Mouse (Mus musculus) heart, postnatal 0 days (tissue): ENCODE data around the gene Src.

Experiments used
- CTCF ChIP-seq: IDR thresholded peaks from 2 replicates; pipeline ENCODE4 v1.5.1; 2016; ENCODE audit warnings: antibody characterized with exemption, control low read depth, low read depth
- EP300 ChIP-seq: IDR thresholded peaks from 2 replicates; pipeline ENCODE4 v1.6.1; 2016; ENCODE audit warnings: antibody characterized with exemption, low read depth

DNA sequence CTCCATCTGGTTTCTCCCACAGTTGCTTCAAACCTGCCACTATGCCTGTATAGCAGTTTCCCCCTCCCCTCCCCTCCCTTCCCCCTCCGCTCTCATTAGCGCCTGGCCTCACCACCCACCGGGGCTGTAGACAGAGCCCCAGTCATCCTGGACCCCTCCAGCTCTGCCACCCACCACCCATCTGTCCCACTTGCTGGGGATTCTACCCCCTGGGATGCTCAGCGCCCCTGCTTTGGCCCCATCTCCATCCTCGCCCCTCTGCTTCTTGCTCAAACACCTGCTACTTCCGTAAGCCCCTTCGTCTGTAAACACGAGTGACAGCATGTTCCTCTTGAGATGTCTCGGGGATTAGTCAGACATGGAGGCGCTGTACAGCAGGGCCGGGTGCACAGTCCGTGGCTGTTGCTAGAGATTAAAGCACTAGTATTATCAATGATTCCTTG, 69.5 kb downstream of the Src start:
- TF ChIP-seq EP300 (no peak), CTCF (no peak)
